Mouse (Mus musculus): ENCODE data around the gene Znrf4.

DNA sequence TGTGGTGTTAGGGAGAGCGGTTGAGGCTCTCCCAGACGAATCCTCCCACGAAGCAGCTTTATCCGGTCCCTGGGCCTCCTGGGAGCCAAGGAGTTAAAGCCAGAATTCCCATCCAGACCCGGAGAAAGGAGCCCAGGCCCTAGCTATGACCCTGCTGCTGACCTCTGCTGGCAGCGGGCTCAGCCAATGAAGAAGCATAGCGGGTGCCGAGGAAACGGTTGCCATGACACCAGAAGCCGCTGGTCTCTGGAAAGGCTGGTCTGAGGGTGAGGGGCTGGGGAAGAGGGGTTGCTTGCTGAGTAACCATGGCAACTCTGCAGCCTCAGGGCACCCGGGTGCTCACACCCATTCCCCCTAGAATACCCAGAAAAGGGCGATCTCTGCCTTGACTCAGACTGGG is 24.2 kb downstream of the Znrf4 start:
- no peak for TF ChIP-seq CTCF (IDR thresholded peaks at IDR 0.05; ENCODE audit: low read depth)
- TF ChIP-seq EP300 (IDR thresholded peaks at IDR 0.05; ENCODE audit: low read depth), result no peak

All from liver, embryonic 14.5 days (tissue).